Mouse (Mus musculus): ENCODE data around the gene Mapk12. TPM values are rescaled to one million over a fixed set of nuclear protein-coding genes. Genes with fewer than 3 reads are reported as not detected.

The Mapk12 gene
- polyA plus RNA-seq, 1 experiment: 49.8 TPM

DNA sequence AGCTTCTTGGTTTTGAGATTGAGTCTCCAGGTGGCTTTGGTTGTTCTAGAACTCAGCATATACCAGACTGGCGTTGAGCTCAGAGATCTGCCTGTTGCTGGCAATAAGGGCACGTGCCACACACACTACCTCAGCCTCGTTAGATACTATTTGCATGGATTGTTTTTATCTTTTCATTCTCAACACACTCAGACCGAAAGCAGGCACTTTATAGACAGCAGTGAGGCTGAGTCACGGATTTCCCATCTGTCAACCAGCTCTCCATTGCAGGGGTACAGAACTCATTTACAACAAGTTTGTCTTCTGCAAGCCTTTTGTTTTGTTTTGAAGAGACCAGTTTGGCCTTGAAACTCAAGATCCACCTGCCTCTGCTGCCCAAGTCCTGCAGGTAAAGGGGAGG lies 43.1 kb downstream of the Mapk12 start:
- no peak for DNase-seq (ENCODE audit: low spot score)

DNA sequence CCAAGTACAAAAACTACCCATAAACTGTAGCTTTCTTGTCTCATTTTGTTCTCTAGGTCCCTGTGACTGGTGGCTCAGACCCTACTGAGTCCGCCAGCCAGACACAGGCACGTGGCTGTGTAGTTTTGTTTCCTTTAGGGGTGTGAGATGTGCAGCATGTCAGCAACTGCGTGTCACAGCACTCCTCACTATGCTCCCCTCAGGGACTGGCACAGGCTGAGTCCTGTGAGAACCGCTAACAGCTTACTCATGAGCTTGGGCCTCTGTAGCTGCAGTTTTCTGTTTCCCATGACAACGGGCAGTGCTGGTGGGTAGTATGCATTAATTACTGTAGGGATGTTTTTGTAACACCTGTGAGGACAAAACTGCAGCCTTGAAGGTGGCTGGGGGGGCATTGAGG lies 48.3 kb downstream of the Mapk12 start:
- no peak for DNase-seq (ENCODE audit: low spot score)

DNA sequence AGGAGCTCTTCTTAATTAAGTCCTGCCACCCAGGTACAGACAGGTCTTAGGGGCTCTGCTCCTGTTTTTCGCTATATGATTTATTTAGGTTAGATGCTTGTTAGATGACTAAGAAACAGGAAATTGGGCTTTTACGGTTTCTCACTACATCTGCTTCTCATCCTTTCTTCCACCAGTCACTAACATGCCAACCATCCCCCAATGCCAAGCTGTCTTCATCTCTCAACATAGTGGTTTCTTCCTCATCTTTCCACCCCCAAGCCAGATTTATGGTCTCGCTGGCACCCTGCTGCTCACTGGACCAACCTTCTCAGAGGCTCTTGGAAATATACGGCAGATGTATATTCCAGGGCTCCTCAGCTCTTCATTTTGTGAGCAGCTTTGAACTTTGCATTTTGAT lies 49.8 kb downstream of the Mapk12 start:
- DNase-seq (ENCODE audit: low spot score): no peak

DNA sequence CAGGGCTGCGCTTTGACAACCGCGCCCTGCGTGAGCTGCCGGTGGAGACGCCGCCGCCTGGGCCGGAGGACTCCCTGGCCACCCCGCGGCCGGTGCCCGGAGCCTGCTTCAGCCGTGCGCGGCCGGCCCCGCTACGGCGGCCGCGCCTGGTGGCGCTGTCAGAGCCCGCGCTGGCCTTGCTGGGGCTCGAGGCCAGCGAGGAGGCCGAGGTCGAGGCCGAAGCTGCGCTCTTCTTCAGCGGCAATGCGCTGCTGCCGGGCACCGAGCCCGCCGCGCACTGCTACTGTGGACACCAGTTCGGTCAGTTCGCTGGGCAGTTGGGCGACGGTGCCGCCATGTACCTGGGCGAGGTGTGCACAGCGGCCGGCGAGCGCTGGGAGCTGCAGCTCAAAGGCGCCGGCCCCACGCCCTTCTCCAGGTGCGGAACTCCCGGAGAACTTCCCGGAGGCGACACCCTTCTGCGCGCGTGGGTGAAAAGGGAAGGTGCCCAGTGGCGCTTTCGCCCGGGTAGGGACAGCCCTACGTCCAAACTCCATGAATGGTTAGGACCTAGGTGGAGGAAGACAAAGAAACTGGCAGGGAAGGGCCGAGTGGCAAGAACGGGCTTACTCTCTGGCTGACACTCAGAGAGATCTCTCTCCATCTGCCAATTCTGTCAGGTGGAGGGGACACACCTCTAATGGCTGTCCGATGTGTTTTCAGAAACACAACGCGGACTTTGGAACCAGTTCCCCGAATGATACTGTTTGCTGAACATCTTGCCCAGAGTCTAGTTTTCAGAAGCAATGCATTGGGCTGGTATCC lies 51.1 kb downstream of the Mapk12 start:
- DNase-seq (ENCODE audit: low spot score): peak; percentile 39

DNA sequence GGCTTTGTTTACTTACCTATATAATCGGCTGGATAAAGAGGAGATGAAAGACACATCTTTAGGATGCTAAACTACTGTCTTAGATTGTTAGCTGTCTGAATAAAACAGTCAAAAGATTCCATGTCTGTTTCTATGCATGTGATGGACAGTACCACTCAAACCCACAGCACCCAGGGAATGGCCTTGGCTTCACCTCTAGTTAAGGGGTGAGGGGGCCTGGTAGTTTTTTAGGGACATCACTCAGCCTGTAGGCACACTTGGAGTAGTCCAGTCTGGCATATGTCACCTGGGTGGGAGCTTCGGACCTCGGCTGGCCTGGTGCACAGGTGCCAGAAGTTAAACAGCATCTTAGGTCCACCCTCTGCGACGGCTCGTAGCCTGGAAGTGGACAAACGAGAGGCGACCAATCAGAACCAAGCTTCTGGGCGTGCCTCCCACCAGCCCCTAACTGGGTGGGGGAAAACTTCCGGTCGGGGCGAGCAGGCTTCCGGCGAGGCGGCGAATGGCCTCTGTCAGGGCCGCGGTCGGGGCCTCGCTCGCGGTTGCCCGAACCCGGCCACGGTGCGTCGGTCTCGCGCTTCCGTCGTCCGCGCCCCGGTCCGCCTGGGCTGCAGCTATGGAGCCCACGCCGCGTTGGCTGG lies 51.8 kb downstream of the Mapk12 start, which contains the start of gene Selenoo:
Selenoo (plus strand) TSS at position 478 of the 641 bp plus-strand sequence.
- DNase-seq (ENCODE audit: low spot score): peak; percentile 86

DNA sequence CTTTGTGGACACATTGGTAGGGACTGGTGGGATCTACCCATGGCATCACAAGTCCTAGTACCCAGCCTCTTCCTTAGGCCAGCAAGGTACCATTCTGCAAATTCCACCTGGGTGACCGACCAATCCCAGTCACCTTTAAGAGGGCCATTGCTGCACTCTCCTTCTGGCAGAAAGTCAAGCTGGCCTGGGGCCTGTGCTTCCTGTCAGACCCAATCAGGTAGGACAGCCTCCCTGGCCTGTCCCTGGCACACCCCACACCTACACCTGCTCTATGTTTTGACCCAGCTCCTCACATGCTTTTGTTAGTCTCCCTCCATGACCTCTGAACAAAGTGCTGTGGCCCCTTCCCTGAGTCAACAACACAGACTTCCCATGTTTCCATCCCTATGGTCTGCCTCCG lies 55.7 kb downstream of the Mapk12 start:
- no peak for DNase-seq (ENCODE audit: low spot score)

DNA sequence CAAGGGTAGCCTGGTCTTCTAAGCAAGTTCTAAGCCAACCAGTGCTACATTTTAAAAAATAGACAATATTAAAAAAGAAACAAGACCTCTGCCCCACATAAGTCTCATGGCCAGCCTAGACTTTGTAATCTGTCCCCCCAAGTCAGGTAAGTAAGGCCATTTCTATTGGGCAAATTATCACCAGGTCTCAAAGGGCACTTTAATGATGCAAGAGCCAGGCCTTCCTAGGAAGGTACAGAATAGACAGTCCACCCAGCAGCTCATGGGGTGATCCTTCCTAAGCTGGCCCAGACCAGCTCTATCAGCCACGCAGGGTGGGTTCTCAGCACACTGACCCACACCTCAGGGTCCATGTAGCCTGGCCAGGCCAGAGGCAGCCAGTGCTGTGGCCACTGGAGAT lies 56.6 kb downstream of the Mapk12 start:
- no peak for DNase-seq (ENCODE audit: low spot score)

Other genes starting within 250 kb of the Mapk12 start
- gene Ttll8, start 186.3 kb downstream of the Mapk12 start, polyA plus RNA-seq (2012; rRNA removed): not detected in 2 replicates
- gene Mlc1, start 161.7 kb downstream of the Mapk12 start, polyA plus RNA-seq (2012; rRNA removed): 0.01 TPM in 1 of 2 replicates, not detected in the other
- gene Mov10l1, start 157.8 kb downstream of the Mapk12 start, polyA plus RNA-seq (2012; rRNA removed): 0.03 TPM in 1 of 2 replicates, not detected in the other
- 0.67 and 0.78 TPM in 2 replicates for gene Panx2, start 81.0 kb downstream of the Mapk12 start, polyA plus RNA-seq (2012; rRNA removed)
- 33.3 and 36.9 TPM in 2 replicates for gene Trabd, start 65.6 kb downstream of the Mapk12 start, polyA plus RNA-seq (2012; rRNA removed)
- 25.0 and 27.2 TPM in 2 replicates for gene Selenoo, start 51.6 kb downstream of the Mapk12 start, polyA plus RNA-seq (2012; rRNA removed)
- gene Tubgcp6, start 17.6 kb downstream of the Mapk12 start, polyA plus RNA-seq (2012; rRNA removed): 15.3 and 15.4 TPM in 2 replicates
- 27.2 and 36.4 TPM in 2 replicates for gene Hdac10, start 12.0 kb downstream of the Mapk12 start, polyA plus RNA-seq (2012; rRNA removed)
- 6.6 and 7.5 TPM in 2 replicates for gene Mapk11, start 8.9 kb upstream of the Mapk12 start, polyA plus RNA-seq (2012; rRNA removed)
- 171 and 187 TPM in 2 replicates for gene Plxnb2, start 40.1 kb upstream of the Mapk12 start, polyA plus RNA-seq (2012; rRNA removed)
- gene Dennd6b, start 55.8 kb upstream of the Mapk12 start, polyA plus RNA-seq (2012; rRNA removed): 16.0 and 23.8 TPM in 2 replicates
- gene Ppp6r2, start 70.8 kb upstream of the Mapk12 start, polyA plus RNA-seq (2012; rRNA removed): 29.1 and 41.4 TPM in 2 replicates
- 85.7 and 112 TPM in 2 replicates for gene Sbf1, start 174.6 kb upstream of the Mapk12 start, polyA plus RNA-seq (2012; rRNA removed)
- gene Adm2, start 182.0 kb upstream of the Mapk12 start, polyA plus RNA-seq (2012; rRNA removed): not detected in 2 replicates
- gene Miox, start 193.7 kb upstream of the Mapk12 start, polyA plus RNA-seq (2012; rRNA removed): not detected in 2 replicates
- 15.8 and 26.7 TPM in 2 replicates for gene Lmf2, start 215.0 kb upstream of the Mapk12 start, polyA plus RNA-seq (2012; rRNA removed)
- 95.7 and 112 TPM in 2 replicates for gene Ncaph2, start 215.0 kb upstream of the Mapk12 start, polyA plus RNA-seq (2012; rRNA removed)
- gene Sco2, start 233.1 kb upstream of the Mapk12 start, polyA plus RNA-seq (2012; rRNA removed): 18.8 and 23.2 TPM in 2 replicates
- 1.7 and 1.8 TPM in 2 replicates for gene Tymp, start 236.3 kb upstream of the Mapk12 start, polyA plus RNA-seq (2012; rRNA removed)
- gene Odf3b, start 238.6 kb upstream of the Mapk12 start, polyA plus RNA-seq (2012; rRNA removed): 2.7 and 3.0 TPM in 2 replicates
- not detected in 2 replicates for gene Klhdc7b, start 244.2 kb upstream of the Mapk12 start, polyA plus RNA-seq (2012; rRNA removed)

All from urinary bladder, adult 2 months (tissue).